Mouse (Mus musculus) liver, postnatal 0 days (tissue): Measurements from ENCODE around the gene Cnpy3. TPM values are rescaled to one million over a fixed set of nuclear protein-coding genes. Genes with fewer than 3 reads are reported as not detected.

Source experiments
- ATAC-seq: fragments of 200-750 bp; cut with Nextera tagmentation; 2 replicates; pipeline ENCODE4 v1.8.0; 2017; ENCODE audit warnings: mild to moderate bottlenecking, moderate library complexity
- DNase-seq: peaks from one replicate; pipeline ENCODE4 v3.0.0-alpha.2; 2016
- H3K27ac ChIP-seq: fragments of 300-500 bp; sonication (generic); 2 replicates; pipeline ENCODE4 v1.5.1; 2014; ENCODE audit warnings: antibody characterized with exemption, moderate library complexity, mild to moderate bottlenecking, low read depth
- H3K27me3 ChIP-seq: fragments of 300-500 bp; sonication (generic); 2 replicates; pipeline ENCODE4 v1.6.1; 2014; ENCODE audit warnings: low read length, control low read depth, mixed read lengths; ENCODE audit not compliant: insufficient read depth
- H3K36me3 ChIP-seq: fragments of 300-500 bp; sonication (generic); replicated peaks from 2 replicates; pipeline ENCODE4 v1.6.1; 2014; ENCODE audit warnings: mild to moderate bottlenecking, control low read depth, low read length, moderate library complexity, mixed read lengths; ENCODE audit not compliant: insufficient read depth
- H3K4me1 ChIP-seq: fragments of 300-500 bp; sonication (generic); 2 replicates; pipeline ENCODE4 v1.6.1; 2014; ENCODE audit warnings: antibody characterized with exemption, mild to moderate bottlenecking, control low read depth; ENCODE audit not compliant: insufficient read depth
- H3K4me2 ChIP-seq: fragments of 300-500 bp; sonication (generic); 2 replicates; pipeline ENCODE4 v1.6.1; 2014; ENCODE audit warnings: low read depth, mild to moderate bottlenecking, low read length, moderate library complexity, mixed read lengths
- H3K4me3 ChIP-seq: fragments of 300-500 bp; sonication (generic); 2 replicates; pipeline ENCODE4 v1.5.1; 2014; ENCODE audit warnings: low read depth, low read length
- H3K9ac ChIP-seq: fragments of 300-500 bp; sonication (generic); replicated peaks from 2 replicates; pipeline ENCODE4 v1.6.1; 2014; ENCODE audit warnings: mild to moderate bottlenecking, moderate library complexity
- H3K9me3 ChIP-seq: fragments of 300-500 bp; sonication (generic); 2 replicates; pipeline ENCODE4 v1.6.1; 2016; ENCODE audit warnings: mild to moderate bottlenecking, control low read depth, low read length, mixed read lengths
- CTCF ChIP-seq: sonication (generic); IDR thresholded peaks from 2 replicates; pipeline ENCODE4 v1.5.1; 2016; ENCODE audit warnings: antibody characterized with exemption, low read depth
- EP300 ChIP-seq: IDR thresholded peaks from 2 replicates; pipeline ENCODE4 v1.6.1; 2016; ENCODE audit warnings: antibody characterized with exemption, low read depth, mild to moderate bottlenecking
- WGBS: fragments of 180-500 bp; shearing (Covaris S2); extraction: QIAGEN DNeasy Blood & Tissue Kit; methylation state at CpG from one replicate; pipeline ENCODE4 v1.1.7; 2014; ENCODE audit not compliant: insufficient replicate concordance; 5-methylcytosine and 5-hydroxymethylcytosine counted together
- polyA plus RNA-seq: library from polyadenylated mRNA; unstranded; fragments of >200 nt; fragmentation: Nextera tagmentation; extraction: Ambion mirVana; gene quantifications from 2 replicates; pipeline ENCODE4 v1.2.1, GENCODE M21; 2015

Gene Cnpy3
- polyA plus RNA-seq, 1 experiment from 2014 or later = 24.1 TPM

- no peak overlapping the region for H3K4me2 ChIP-seq
- H3K27me3 ChIP-seq = no peaks in the 10 kb centered on the region
- H3K4me1 ChIP-seq = no peaks in the 10 kb centered on the region
- H3K27ac ChIP-seq = no peak overlapping the region
- no peak overlapping the region for H3K9ac ChIP-seq
- no peak for DNase-seq
- H3K36me3 ChIP-seq = peaks cover 21% of the 10 kb centered on the region; the same call in 1 of the 2 replicates
- 81% methylated on average over 6 of the region's 6 CpGs for WGBS
- no peak overlapping the region for H3K4me3 ChIP-seq
- H3K9me3 ChIP-seq = peaks cover 2% of the 10 kb centered on the region; the same call in 1 of the 2 replicates
- no peak for TF ChIP-seq CTCF
- TF ChIP-seq EP300 = no peak
- no peak for ATAC-seq
These were observed 10.7 kb downstream of the Cnpy3 start for GRCm38 (mm10) chr17:46741305-46741704.

- peaks cover 8% of the 10 kb centered on the region; the same call in 1 of the 2 replicates for H3K4me1 ChIP-seq
- no peak overlapping the region for H3K4me3 ChIP-seq
- ATAC-seq (no peak), DNase-seq (peak; percentile 72)
- 46% methylated on average over 10 of the region's 10 CpGs for WGBS
- 0 out of 2 replicates have a peak, but pooled peaks cover 4% of the 10 kb centered on the region for H3K36me3 ChIP-seq
- H3K9me3 ChIP-seq = peaks cover 2% of the 10 kb centered on the region; the same call in 1 of the 2 replicates
- H3K4me2 ChIP-seq = peak overlapping the region; percentile 5; the same call in 1 of the 2 replicates
- peak overlapping the region; percentile 91 for H3K27ac ChIP-seq
- no peak overlapping the region for H3K9ac ChIP-seq
- TF ChIP-seq EP300 = no peak
- TF ChIP-seq CTCF = peak; percentile 75
- no peaks in the 10 kb centered on the region for H3K27me3 ChIP-seq
These were observed 15.9 kb downstream of the Cnpy3 start for GRCm38 (mm10) chr17:46736160-46736559.

DNA sequence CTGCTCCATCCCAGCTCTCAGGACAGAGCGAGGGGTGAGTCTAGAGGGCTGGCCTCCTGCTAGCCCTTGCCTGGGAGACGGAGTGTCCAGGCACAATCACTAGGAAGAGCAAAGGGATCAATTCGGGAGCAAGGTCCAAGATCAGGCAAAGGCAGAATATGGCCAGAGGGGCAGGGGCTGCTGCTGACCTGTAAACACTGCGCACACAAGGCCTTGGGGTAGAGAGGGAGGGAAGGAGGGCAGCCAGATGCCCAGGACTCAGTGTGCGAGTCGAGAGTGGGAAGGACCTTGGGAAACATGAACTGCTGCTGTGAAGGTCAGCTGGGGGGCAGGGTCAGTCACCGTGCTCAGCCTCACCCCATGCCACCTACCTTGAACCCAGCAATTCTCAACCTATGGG, 16.7 kb downstream of the Cnpy3 start:
- peak overlapping the region; percentile 91 for H3K27ac ChIP-seq

GRCm38 (mm10) chr17:46734055-46734454, 18.0 kb downstream of the Cnpy3 start:
- DNase-seq (peak; percentile 40), ATAC-seq (peak; percentile 56)
- Histone ChIP-seq H3K9me3 (peaks cover 2% of the 10 kb centered on the region; the same call in 1 of the 2 replicates), H3K4me2 (no peak overlapping the region), H3K9ac (no peak overlapping the region), H3K27ac (peak overlapping the region; percentile 91), H3K27me3 (no peaks in the 10 kb centered on the region), H3K36me3 (0 out of 2 replicates have a peak, but pooled peaks cover 2% of the 10 kb centered on the region), H3K4me3 (no peak overlapping the region), H3K4me1 (peaks cover 13% of the 10 kb centered on the region; the same call in 1 of the 2 replicates)
- TF ChIP-seq EP300 (peak; percentile 46; the same call in 1 of the 2 replicates), CTCF (no peak)
- WGBS = 72% methylated on average over 3 of the region's 3 CpGs

More for the DNA sequence above, 16.7 kb downstream of the Cnpy3 start:
- H3K9ac ChIP-seq = peak overlapping the region; percentile 26; the same call in 1 of the 2 replicates
- WGBS = 49% methylated on average over 7 of the region's 7 CpGs
- no peak overlapping the region for H3K4me2 ChIP-seq
- H3K27me3 ChIP-seq = no peaks in the 10 kb centered on the region
- H3K4me1 ChIP-seq = peaks cover 8% of the 10 kb centered on the region; the same call in 1 of the 2 replicates
- ATAC-seq (peak; percentile 89), DNase-seq (peak; percentile 66)
- H3K9me3 ChIP-seq = peaks cover 2% of the 10 kb centered on the region; the same call in 1 of the 2 replicates
- H3K4me3 ChIP-seq = no peak overlapping the region
- no peak for TF ChIP-seq CTCF
- TF ChIP-seq EP300 = peak; percentile 73
- H3K36me3 ChIP-seq = 0 out of 2 replicates have a peak, but pooled peaks cover 2% of the 10 kb centered on the region

DNA sequence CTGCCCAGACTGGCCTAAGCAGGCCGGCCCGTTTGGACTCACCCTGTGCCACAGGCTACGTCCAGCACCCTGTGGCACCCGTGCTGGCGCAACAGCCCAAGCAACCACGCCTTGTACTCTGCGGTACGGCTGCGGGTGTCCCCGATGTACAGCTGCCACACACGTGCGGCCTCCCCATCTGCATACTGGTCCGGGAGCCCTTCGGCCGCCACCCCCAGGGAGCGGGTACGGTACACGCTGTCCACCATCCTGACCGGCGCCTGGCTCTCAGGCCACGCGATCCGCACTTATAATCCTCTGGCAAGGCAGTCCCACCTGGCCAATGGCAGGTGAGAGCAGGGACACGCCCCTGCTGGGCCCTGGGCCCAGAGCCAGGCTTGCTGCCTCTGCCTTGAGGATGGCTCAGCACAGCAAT, 23.1 kb downstream of the Cnpy3 start, which contains the start of gene Gnmt:
TSS of gene Gnmt (minus strand) at position 265 of the 415 bp plus-strand sequence.
- TF ChIP-seq CTCF (no peak), EP300 (peak; percentile 49; the same call in 1 of the 2 replicates)
- Histone ChIP-seq H3K4me1 (0 out of 2 replicates have a peak, but pooled peaks cover 7% of the 10 kb centered on the region), H3K36me3 (peaks cover 19% of the 10 kb centered on the region), H3K27me3 (no peaks in the 10 kb centered on the region), H3K4me3 (peak within 1 kb of the TSS; percentile 55), H3K27ac (peak within 1 kb of the TSS; percentile 91), H3K4me2 (peak within 1 kb of the TSS; percentile 64), H3K9ac (peak within 1 kb of the TSS; percentile 79), H3K9me3 (no peaks in the 10 kb centered on the region)
- ATAC-seq (peak; percentile 86), DNase-seq (peak; percentile 85)
- WGBS = 22% methylated on average over 24 of the region's 24 CpGs

DNA sequence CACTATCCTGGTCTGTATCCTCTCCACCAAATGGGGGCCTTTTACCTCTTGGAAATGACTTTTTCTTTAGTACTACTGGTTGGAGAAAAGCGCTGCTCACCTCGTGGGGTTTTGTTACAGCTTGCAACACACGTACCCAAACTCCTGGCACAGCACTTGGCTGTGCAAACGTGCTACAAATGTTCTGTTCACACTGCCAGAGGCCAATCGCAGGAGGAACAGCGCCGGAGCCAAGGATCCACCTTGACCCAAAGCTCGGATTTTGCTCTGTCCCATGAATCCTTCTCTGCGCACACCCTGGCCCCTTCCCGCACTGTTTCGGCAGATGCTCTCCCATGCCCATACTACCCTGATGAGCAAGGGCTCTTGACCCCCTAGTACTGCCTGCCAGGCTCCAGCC, 23.5 kb downstream of the Cnpy3 start:
- Histone ChIP-seq H3K27me3 (no peaks in the 10 kb centered on the region), H3K4me1 (0 out of 2 replicates have a peak, but pooled peaks cover 7% of the 10 kb centered on the region), H3K9me3 (no peaks in the 10 kb centered on the region), H3K4me2 (peak overlapping the region; percentile 64), H3K4me3 (peak overlapping the region; percentile 55), H3K9ac (peak overlapping the region; percentile 79), H3K27ac (peak overlapping the region; percentile 91), H3K36me3 (peaks cover 24% of the 10 kb centered on the region)
- peak; percentile 32 for ATAC-seq
- WGBS = 52% methylated on average over 11 of the region's 11 CpGs
- DNase-seq = no peak
- no peak for TF ChIP-seq CTCF
- TF ChIP-seq EP300 = no peak
